Mouse (Mus musculus): Measurements from ENCODE around the gene Gm2016. TPM values are rescaled to one million over a fixed set of nuclear protein-coding genes. Genes with fewer than 3 reads are reported as not detected.

The Gm2016 gene
- polyA plus RNA-seq (2012; rRNA removed) = not detected in 2 replicates

DNA sequence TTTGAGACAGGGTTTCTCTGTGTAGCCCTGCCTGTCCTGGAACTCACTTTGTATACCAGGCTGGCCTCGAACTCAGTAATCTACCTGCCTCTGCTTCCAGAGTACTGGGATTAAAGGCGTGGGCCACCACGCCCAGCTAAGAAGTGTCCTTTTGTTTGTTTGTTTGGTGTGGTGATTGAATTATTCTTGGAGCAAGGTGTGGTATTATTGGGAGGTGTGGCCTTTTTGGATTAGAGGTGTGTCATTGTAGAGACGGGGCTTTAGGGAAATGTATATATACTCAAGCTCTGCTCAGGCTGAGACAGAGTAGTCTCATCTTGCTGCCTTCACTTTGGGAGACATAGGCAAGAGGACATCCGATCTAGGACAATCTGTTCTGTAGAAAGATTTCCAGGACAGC, at the start of gene Gm2016:
Gene Gm2016 (plus strand): TSS at position 301 of the 400 bp plus-strand sequence.

GRCm38 (mm10) chr12:87842239-87842638, 31.6 kb upstream of the Gm2016 start, which contains the start of gene Gm2001:
Gm2001 (minus strand) TSS chr12:87842339.

GRCm38 (mm10) chr12:87895070-87895469, 21.2 kb downstream of the Gm2016 start, which contains the start of gene Gm2022:
Gm2022 (plus strand) TSS chr12:87895370.

GRCm38 (mm10) chr12:87919721-87920120, 45.8 kb downstream of the Gm2016 start, which contains the start of gene Gm2035:
Gm2035 (minus strand) TSS chr12:87919857.

Other genes starting within 250 kb of the Gm2016 start
- gene Gm16381, start 229.5 kb upstream of the Gm2016 start, polyA plus RNA-seq (2012; rRNA removed) = not detected in 2 replicates
- not detected in 2 replicates for gene Gm21319, start 98.3 kb upstream of the Gm2016 start, polyA plus RNA-seq (2012; rRNA removed)
- gene Gm21936, start 78.6 kb upstream of the Gm2016 start, polyA plus RNA-seq (2012; rRNA removed) = not detected in 2 replicates
- not detected in 2 replicates for gene BB287469, start 57.5 kb upstream of the Gm2016 start, polyA plus RNA-seq (2012; rRNA removed)
- not detected in 2 replicates for gene Gm2001, start 31.7 kb upstream of the Gm2016 start, polyA plus RNA-seq (2012; rRNA removed)
- gene Gm2022, start 21.3 kb downstream of the Gm2016 start, polyA plus RNA-seq (2012; rRNA removed) = not detected in 2 replicates
- gene Gm2035, start 45.8 kb downstream of the Gm2016 start, polyA plus RNA-seq (2012; rRNA removed) = not detected in 2 replicates
- gene Gm2042, start 80.0 kb downstream of the Gm2016 start, polyA plus RNA-seq (2012; rRNA removed) = not detected in 2 replicates
- not detected in 2 replicates for gene Gm2075, start 137.8 kb downstream of the Gm2016 start, polyA plus RNA-seq (2012; rRNA removed)
- not detected in 2 replicates for gene Gm6803, start 144.7 kb downstream of the Gm2016 start, polyA plus RNA-seq (2012; rRNA removed)
- gene Gm2056, start 152.9 kb downstream of the Gm2016 start, polyA plus RNA-seq (2012; rRNA removed) = not detected in 2 replicates
- not detected in 2 replicates for gene Gm16368, start 209.6 kb downstream of the Gm2016 start, polyA plus RNA-seq (2012; rRNA removed)